Mouse (Mus musculus): ENCODE results near the gene Uvrag. TPM values are rescaled to one million over a fixed set of nuclear protein-coding genes. Genes with fewer than 3 reads are reported as not detected.

Uvrag gene
- total and polyA plus RNA-seq, 3 experiments, result 13.1 to 29.9 (median 23.3) TPM

- Histone ChIP-seq H3K27me3 (ENCODE audit: insufficient read depth, low read length) (peaks cover 36% of the 10 kb centered on the region), H3K36me3 (replicated peaks) (no peaks in the 10 kb centered on the region), H3K9me3 (replicated peaks) (no peaks in the 10 kb centered on the region), H3K4me3 (ENCODE audit: low read depth, low read length) (no peak overlapping the region), H3K4me1 (ENCODE audit: insufficient read depth, low read depth, low read length) (no peaks in the 10 kb centered on the region)
- TF ChIP-seq TAL1 (conservative IDR thresholded peaks at IDR 0.05; ENCODE audit: low read depth, low read length), result no peak
- no peak for TF ChIP-seq POLR2AphosphoS5 (IDR thresholded peaks at IDR 0.05; ENCODE audit: insufficient replicate concordance, low read depth, low read length)
- no peak for TF ChIP-seq GATA2 (IDR thresholded peaks at IDR 0.05; ENCODE audit: borderline replicate concordance, low read depth, low read length)
- TF ChIP-seq CTCF (IDR thresholded peaks at IDR 0.05; ENCODE audit: low read depth, low read length), result no peak
- TF ChIP-seq GATA1 (IDR thresholded peaks at IDR 0.05; ENCODE audit: borderline replicate concordance, low read length), result no peak
- ATAC-seq (ENCODE audit: extremely low read depth, insufficient number of reproducible peaks, low FRiP score, poor library complexity, severe bottlenecking) (no peak), DNase-seq (ENCODE audit: low spot score) (no peak)
Measured at GRCm38 (mm10) chr7:98843649-98844048, 297.3 kb downstream of the Uvrag start.

GRCm38 (mm10) chr7:98842997-98843396 lies 297.9 kb downstream of the Uvrag start:
- ATAC-seq (ENCODE audit: extremely low read depth, insufficient number of reproducible peaks, low FRiP score, poor library complexity, severe bottlenecking) (no peak), DNase-seq (ENCODE audit: low spot score) (no peak)
- TF ChIP-seq CTCF (IDR thresholded peaks at IDR 0.05; ENCODE audit: low read depth, low read length) (no peak), POLR2AphosphoS5 (IDR thresholded peaks at IDR 0.05; ENCODE audit: insufficient replicate concordance, low read depth, low read length) (no peak), GATA1 (IDR thresholded peaks at IDR 0.05; ENCODE audit: borderline replicate concordance, low read length) (no peak), GATA2 (IDR thresholded peaks at IDR 0.05; ENCODE audit: borderline replicate concordance, low read depth, low read length) (no peak), TAL1 (conservative IDR thresholded peaks at IDR 0.05; ENCODE audit: low read depth, low read length) (no peak)
- no peak overlapping the region for H3K4me3 ChIP-seq (ENCODE audit: low read depth, low read length)
- H3K27me3 ChIP-seq (ENCODE audit: insufficient read depth, low read length), result peaks cover 42% of the 10 kb centered on the region
- H3K4me1 ChIP-seq (ENCODE audit: insufficient read depth, low read depth, low read length), result no peaks in the 10 kb centered on the region
- no peaks in the 10 kb centered on the region for H3K9me3 ChIP-seq (replicated peaks)
- H3K36me3 ChIP-seq (replicated peaks), result no peaks in the 10 kb centered on the region

GRCm38 (mm10) chr7:98841802-98842201 lies 299.1 kb downstream of the Uvrag start:
- Histone ChIP-seq H3K4me1 (ENCODE audit: insufficient read depth, low read depth, low read length) (no peaks in the 10 kb centered on the region), H3K9me3 (replicated peaks) (no peaks in the 10 kb centered on the region), H3K36me3 (replicated peaks) (no peaks in the 10 kb centered on the region), H3K27me3 (ENCODE audit: insufficient read depth, low read length) (peaks cover 47% of the 10 kb centered on the region), H3K4me3 (ENCODE audit: low read depth, low read length) (no peak overlapping the region)
- ATAC-seq (ENCODE audit: extremely low read depth, insufficient number of reproducible peaks, low FRiP score, poor library complexity, severe bottlenecking) (no peak), DNase-seq (ENCODE audit: low spot score) (no peak)
- no peak for TF ChIP-seq GATA2 (IDR thresholded peaks at IDR 0.05; ENCODE audit: borderline replicate concordance, low read depth, low read length)
- TF ChIP-seq CTCF (IDR thresholded peaks at IDR 0.05; ENCODE audit: low read depth, low read length), result no peak
- TF ChIP-seq TAL1 (conservative IDR thresholded peaks at IDR 0.05; ENCODE audit: low read depth, low read length), result no peak
- TF ChIP-seq GATA1 (IDR thresholded peaks at IDR 0.05; ENCODE audit: borderline replicate concordance, low read length), result no peak
- TF ChIP-seq POLR2AphosphoS5 (IDR thresholded peaks at IDR 0.05; ENCODE audit: insufficient replicate concordance, low read depth, low read length), result no peak

- H3K36me3 ChIP-seq (replicated peaks), result no peaks in the 10 kb centered on the region
- H3K4me1 ChIP-seq (ENCODE audit: insufficient read depth, low read depth, low read length), result no peaks in the 10 kb centered on the region
- no peaks in the 10 kb centered on the region for H3K9me3 ChIP-seq (replicated peaks)
- ATAC-seq (ENCODE audit: extremely low read depth, insufficient number of reproducible peaks, low FRiP score, poor library complexity, severe bottlenecking), result no peak
- H3K27me3 ChIP-seq (ENCODE audit: insufficient read depth, low read length), result peaks cover 57% of the 10 kb centered on the region
- TF ChIP-seq POLR2AphosphoS5 (IDR thresholded peaks at IDR 0.05; ENCODE audit: insufficient replicate concordance, low read depth, low read length), result no peak
- TF ChIP-seq GATA1 (IDR thresholded peaks at IDR 0.05; ENCODE audit: borderline replicate concordance, low read length), result no peak
- TF ChIP-seq TAL1 (conservative IDR thresholded peaks at IDR 0.05; ENCODE audit: low read depth, low read length), result no peak
- TF ChIP-seq GATA2 (IDR thresholded peaks at IDR 0.05; ENCODE audit: borderline replicate concordance, low read depth, low read length), result no peak
- TF ChIP-seq CTCF (IDR thresholded peaks at IDR 0.05; ENCODE audit: low read depth, low read length), result no peak
- DNase-seq (ENCODE audit: low spot score), result no peak
- no peak overlapping the region for H3K4me3 ChIP-seq (ENCODE audit: low read depth, low read length)
Measured at GRCm38 (mm10) chr7:98840771-98841170, 300.2 kb downstream of the Uvrag start.

GRCm38 (mm10) chr7:98839312-98839711 lies 301.6 kb downstream of the Uvrag start:
- no peak for TF ChIP-seq GATA2 (IDR thresholded peaks at IDR 0.05; ENCODE audit: borderline replicate concordance, low read depth, low read length)
- no peak for TF ChIP-seq CTCF (IDR thresholded peaks at IDR 0.05; ENCODE audit: low read depth, low read length)
- TF ChIP-seq TAL1 (conservative IDR thresholded peaks at IDR 0.05; ENCODE audit: low read depth, low read length), result no peak
- no peak for TF ChIP-seq GATA1 (IDR thresholded peaks at IDR 0.05; ENCODE audit: borderline replicate concordance, low read length)
- TF ChIP-seq POLR2AphosphoS5 (IDR thresholded peaks at IDR 0.05; ENCODE audit: insufficient replicate concordance, low read depth, low read length), result no peak
- no peaks in the 10 kb centered on the region for H3K4me1 ChIP-seq (ENCODE audit: insufficient read depth, low read depth, low read length)
- DNase-seq (ENCODE audit: low spot score) (no peak), ATAC-seq (ENCODE audit: extremely low read depth, insufficient number of reproducible peaks, low FRiP score, poor library complexity, severe bottlenecking) (no peak)
- peaks cover 62% of the 10 kb centered on the region for H3K27me3 ChIP-seq (ENCODE audit: insufficient read depth, low read length)
- H3K4me3 ChIP-seq (ENCODE audit: low read depth, low read length), result no peak overlapping the region
- H3K36me3 ChIP-seq (replicated peaks), result no peaks in the 10 kb centered on the region
- no peaks in the 10 kb centered on the region for H3K9me3 ChIP-seq (replicated peaks)

GRCm38 (mm10) chr7:98838729-98839141 lies 302.2 kb downstream of the Uvrag start:
- H3K4me3 ChIP-seq (ENCODE audit: low read depth, low read length), result no peak overlapping the region
- no peaks in the 10 kb centered on the region for H3K4me1 ChIP-seq (ENCODE audit: insufficient read depth, low read depth, low read length)
- peaks cover 63% of the 10 kb centered on the region for H3K27me3 ChIP-seq (ENCODE audit: insufficient read depth, low read length)
- TF ChIP-seq POLR2AphosphoS5 (IDR thresholded peaks at IDR 0.05; ENCODE audit: insufficient replicate concordance, low read depth, low read length) (no peak), CTCF (IDR thresholded peaks at IDR 0.05; ENCODE audit: low read depth, low read length) (no peak), GATA2 (IDR thresholded peaks at IDR 0.05; ENCODE audit: borderline replicate concordance, low read depth, low read length) (no peak), GATA1 (IDR thresholded peaks at IDR 0.05; ENCODE audit: borderline replicate concordance, low read length) (no peak), TAL1 (conservative IDR thresholded peaks at IDR 0.05; ENCODE audit: low read depth, low read length) (no peak)
- DNase-seq (ENCODE audit: low spot score), result peak; percentile 16
- no peak for ATAC-seq (ENCODE audit: extremely low read depth, insufficient number of reproducible peaks, low FRiP score, poor library complexity, severe bottlenecking)
- H3K36me3 ChIP-seq (replicated peaks), result no peaks in the 10 kb centered on the region
- no peaks in the 10 kb centered on the region for H3K9me3 ChIP-seq (replicated peaks)

Data from G1E (cell line).